Mouse (Mus musculus) adrenal gland, postnatal 14 days (tissue): ENCODE data around the gene Grin2d. TPM values are rescaled to one million over a fixed set of nuclear protein-coding genes. Genes with fewer than 3 reads are reported as not detected.

ENCODE experiments used
- DNase-seq: peaks from one replicate; pipeline ENCODE4 v3.0.0; 2021; ENCODE audit warnings: mixed read lengths
- total RNA-seq: library from RNA; stranded (reverse); gene quantifications from 2 replicates; pipeline ENCODE4 v1.2.3, GENCODE M21; 2021

Gene Grin2d
- total RNA-seq, 1 experiment from 2014 or later, result 0.93 TPM

- DNase-seq, result no peak
These were observed 72.2 kb downstream of the Grin2d start for GRCm38 (mm10) chr7:45805941-45806340.

DNA sequence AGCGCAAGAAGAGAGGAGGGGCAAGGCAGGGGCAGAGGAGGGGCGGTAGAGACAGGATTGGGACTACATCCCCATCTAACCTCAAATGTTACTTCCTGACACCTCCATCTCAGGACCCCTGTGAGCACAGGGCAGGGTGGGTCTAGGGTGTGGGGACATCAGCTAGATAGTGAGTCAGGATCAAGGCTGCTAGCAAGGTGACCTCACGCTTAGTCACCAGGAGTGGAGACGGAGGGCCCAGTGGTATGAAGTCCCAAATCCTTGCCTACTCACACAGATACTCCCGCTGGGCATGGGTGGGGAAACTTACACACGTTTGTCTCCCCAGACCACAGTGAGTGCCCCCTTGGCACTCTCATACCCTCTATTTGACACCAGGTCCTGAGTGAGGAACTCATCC, 75.6 kb downstream of the Grin2d start:
- peak; percentile 70 for DNase-seq

DNA sequence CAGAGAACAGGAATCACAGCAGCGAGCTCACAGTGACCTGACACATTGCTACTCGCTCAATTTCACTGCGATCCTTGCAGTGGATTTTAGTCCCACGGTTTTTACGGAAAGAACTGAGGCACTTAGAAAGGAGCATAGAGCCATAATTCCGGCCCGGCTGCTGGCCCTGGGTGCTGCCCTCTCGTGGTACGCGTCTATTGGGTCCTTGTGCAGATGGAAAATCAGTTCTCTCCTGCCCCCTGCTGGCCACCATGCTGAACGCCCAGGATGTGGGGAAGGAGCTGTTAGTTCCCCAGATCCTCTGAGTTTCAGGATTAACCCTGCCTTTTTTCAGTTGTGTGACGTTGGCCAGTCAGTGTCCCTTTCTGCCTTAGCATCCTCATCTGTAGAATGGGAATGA, 76.8 kb downstream of the Grin2d start:
- DNase-seq, result peak; percentile 96

- peak; percentile 76 for DNase-seq
These were observed 77.5 kb downstream of the Grin2d start for GRCm38 (mm10) chr7:45800546-45801204.

GRCm38 (mm10) chr7:45800001-45800400, 78.2 kb downstream of the Grin2d start:
- no peak for DNase-seq

DNA sequence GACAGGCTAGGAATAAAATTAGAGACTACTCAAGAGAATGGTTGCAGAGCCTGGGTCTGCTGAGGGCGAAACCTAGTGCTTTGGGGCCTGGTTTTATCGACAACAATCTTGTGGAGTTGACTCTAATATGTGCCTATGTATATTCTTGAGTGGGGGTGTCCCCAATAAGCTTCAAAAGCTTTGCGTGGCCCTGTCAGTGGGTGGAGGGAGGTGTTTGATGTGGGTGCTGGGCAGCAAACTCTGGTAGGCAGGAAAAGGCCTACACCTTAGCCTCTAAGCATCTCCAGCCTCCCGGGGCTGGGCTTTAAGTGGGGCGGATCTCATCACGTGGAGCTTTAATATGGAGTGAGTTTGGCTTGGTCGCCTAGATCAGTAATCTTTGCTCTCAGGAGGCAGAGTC, 79.2 kb downstream of the Grin2d start:
- DNase-seq, result no peak

DNA sequence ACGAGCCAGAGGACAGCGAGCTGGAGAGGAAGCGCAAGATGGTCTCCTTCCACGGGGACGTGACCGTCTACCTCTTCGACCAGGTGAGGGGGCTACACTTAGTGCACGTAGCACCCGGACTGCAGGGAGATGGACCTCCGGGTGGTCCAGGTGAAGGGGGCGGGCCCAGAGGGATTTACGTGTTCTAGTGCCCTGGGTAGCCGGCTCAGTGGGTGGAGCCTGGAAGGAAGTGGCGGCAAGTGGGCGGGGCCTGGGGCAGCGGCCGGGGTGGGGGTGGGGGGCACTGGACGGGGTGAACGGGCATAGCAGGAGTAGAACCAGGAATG, 79.7 kb downstream of the Grin2d start:
- DNase-seq, result peak; percentile 59

GRCm38 (mm10) chr7:45797661-45798510, 80.3 kb downstream of the Grin2d start:
- peak; percentile 66 for DNase-seq

DNA sequence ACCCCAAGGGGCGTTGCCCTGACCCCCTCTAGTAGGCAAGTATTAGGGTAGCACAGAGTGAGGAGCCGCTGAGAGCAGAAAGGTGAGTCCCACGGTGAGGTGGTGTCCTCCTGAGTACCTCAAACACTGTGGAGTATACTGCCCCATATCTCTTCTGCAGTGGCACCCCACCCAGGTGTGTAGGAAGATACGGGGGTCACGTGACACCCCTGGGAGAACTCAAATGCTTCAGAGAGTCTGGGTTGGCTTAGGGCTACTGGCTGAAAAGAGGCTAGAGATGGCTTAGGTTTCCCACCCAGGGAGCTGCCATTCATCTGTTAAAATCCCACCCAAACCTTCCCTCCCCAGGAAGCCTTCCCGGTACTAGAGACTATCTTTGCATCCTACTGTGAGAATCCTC, 81.2 kb downstream of the Grin2d start:
- no peak for DNase-seq

GRCm38 (mm10) chr7:45794971-45795370, 83.2 kb downstream of the Grin2d start:
- DNase-seq, result no peak

DNA sequence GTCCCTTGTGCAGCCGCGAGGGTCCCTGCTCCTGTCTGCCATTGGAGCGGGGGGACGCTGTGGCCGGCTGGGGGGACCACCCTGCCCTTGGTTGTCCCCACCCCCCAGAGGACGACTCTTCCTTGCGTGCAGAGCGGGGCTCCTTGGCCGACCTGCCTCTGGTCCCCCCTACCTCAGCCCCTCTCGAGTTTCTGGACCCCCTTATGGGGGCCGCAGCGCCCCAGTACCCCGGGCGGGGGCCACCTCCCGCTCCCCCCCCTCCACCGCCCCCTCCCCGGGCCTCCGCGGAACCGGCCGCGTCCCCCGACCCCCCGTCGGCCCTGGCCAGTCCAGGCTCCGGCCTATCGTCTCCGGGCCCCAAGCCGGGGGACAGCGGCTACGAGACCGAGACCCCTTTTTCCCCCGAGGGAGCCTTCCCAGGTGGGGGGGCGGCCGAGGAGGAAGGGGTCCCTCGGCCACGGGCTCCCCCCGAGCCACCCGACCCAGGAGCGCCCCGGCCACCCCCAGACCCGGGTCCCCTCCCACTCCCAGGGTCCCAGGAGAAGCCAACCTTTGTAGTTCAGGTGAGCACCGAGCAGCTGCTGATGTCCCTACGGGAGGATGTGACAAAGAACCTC, 84.1 kb downstream of the Grin2d start:
- no peak for DNase-seq

- peak; percentile 59 for DNase-seq
These were observed 84.9 kb downstream of the Grin2d start for GRCm38 (mm10) chr7:45793240-45793639.

DNA sequence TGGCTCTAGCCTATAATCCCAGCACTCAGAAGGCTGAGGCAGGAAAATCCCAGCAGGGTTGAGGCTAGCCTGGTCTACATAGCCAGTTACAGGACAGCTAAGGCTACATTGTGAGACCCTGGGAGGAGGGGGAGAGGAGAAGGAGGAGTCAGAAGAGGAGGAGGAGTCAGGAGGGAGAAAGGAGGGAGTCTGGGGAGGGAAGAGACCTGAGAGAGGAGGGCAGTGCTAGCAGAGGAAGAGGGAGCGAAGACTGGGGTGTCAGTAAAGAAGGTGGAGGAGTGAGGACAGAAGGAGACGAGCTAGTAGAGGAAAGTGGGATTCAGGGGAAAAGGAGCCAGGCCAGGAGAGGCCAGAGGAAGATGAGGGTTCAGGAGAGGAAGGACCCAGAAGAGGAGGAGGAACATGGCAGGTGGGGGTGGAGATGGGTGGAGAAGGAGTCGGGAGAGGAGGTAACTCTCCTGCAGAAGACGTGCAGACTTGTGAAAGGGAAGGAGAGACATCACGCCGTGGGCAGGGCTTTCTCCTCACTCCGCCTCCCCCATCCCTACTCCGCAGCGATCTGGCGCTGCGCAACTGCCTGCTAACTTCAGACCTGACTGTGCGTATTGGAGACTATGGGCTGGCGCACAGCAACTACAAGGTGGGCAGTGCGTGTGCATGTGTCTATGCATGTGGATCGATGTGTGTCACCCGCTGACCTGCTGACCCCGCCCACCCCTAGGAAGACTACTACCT, 86.3 kb downstream of the Grin2d start:
- DNase-seq, result no peak

DNA sequence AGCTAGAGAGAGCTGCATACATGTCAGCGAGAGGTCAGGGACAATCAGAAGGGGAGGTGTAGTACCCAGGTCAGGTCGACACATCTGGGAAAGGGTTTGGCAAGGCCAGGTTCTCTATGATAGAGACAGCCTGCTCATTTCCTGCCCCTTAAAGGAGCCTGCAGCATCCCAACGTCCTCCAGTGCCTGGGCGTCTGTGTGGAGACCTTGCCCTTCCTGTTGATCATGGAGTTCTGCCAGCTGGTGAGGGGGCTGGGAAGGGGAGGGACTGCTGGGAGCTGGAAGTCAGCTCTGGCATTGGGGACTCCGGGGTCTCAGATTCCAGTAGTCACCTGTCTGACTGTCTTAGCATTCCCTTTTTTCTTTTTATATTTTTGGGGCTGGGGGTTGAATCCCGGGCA, 87.5 kb downstream of the Grin2d start:
- peak; percentile 54 for DNase-seq

DNA sequence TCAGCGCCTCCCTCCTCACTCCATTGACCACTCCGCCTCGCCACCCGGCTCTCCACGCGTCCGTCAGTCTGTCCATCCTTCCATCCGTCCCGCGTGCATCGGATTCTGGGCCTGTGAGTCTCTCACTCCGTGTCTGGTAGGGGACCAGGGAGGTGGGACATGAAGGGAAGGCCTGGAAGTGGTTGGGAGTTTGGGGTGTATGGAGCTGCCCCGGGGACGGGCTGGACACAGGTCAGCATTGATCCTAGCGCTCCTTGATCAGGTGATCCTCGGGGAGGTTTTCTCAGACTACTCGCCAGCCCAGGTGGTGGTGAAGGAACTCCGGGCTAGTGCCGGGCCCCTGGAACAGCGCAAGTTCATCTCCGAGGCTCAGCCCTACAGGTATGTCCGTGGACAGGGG, 90.5 kb downstream of the Grin2d start:
- no peak for DNase-seq

GRCm38 (mm10) chr7:45786661-45787413, 91.3 kb downstream of the Grin2d start:
- DNase-seq, result peak; percentile 39

- no peak for DNase-seq
These were observed 92.0 kb downstream of the Grin2d start for GRCm38 (mm10) chr7:45786136-45786578.

DNA sequence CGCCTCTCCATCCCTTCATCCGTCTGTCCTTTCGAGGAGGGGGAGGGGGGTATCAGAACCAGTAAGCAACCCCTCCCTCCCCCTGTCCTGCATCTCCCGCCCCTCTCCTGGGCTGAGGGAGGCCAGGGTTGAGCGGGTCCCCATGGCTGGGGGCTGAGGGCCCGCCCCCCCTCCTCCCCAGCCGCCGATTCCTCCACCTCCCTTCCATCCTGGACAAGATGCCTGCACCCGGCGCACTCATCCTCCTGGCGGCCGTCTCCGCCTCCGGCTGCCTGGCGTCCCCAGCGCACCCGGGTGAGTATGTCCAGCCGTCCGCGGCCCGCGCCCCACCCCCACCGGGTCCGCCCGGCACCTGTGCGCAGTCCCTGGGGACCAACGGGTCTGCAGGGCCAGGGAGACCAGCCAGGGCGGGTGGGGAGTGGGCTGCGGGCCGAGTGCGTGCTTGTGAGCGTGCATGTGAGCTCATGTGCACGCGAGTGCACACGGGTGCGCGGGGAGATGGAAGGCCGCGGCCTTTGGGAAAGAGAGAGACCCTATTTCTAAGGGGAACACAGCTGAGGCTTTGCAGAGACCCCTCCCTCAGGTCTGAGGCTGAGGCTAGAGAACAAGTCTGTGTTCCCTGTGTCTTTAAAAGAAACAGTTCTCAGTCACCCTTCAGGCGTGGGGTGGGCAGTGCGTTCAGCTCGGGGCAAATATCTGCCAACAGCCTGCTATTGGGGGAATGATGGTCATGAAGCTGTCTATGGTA, 92.6 kb downstream of the Grin2d start:
- peak; percentile 56 for DNase-seq

- DNase-seq, result peak; percentile 81
These were observed 93.4 kb downstream of the Grin2d start, which contains the start of gene Sult2b1 for GRCm38 (mm10) chr7:45784524-45785372. Gene Sult2b1 (minus strand): TSS chr7:45784669.

DNA sequence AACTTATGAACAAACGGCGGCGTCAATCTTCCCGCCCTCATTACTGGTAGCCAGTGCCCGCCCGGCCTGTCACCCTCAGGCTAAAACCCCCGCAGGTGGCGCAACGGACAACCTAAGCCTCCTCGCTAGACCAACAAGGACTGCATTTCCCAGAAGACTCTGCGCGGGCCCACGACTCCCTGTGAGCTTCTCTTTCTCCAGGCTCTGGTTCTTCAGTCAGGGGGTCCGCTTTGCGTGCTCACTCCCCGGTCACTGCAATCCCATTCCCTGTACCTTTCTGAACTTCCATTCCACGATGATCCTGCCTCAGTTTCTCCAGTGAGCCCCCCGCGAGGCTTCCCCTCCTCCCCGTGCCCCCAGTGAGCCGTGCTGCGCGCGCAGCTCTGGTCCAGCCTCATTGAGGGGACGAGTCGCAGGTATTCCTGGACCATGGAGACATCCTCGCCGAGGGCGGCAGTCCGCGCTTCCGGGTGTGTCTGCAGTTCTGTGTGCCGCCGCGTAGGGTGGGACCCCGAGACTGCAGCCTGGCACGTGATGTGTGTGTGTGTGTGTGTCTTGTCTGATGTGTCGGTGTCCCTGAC, 94.6 kb downstream of the Grin2d start, which contains the start of gene Lmtk3:
Gene Lmtk3 (plus strand): TSS at position 228 of the 581 bp plus-strand sequence.
- peak; percentile 77 for DNase-seq
